Mouse (Mus musculus) forebrain, postnatal 0 days (tissue): ENCODE results near the gene Drc7. TPM values are rescaled to one million over a fixed set of nuclear protein-coding genes. Genes with fewer than 3 reads are reported as not detected.

ENCODE experiments used
- ATAC-seq: fragments of 200-750 bp; cut with Nextera tagmentation; 2 replicates; pipeline ENCODE4 v1.8.0; 2017; ENCODE audit warnings: mild to moderate bottlenecking, moderate library complexity
- DNase-seq: peaks from one replicate; pipeline ENCODE4 v3.0.0-alpha.2; 2015
- H3K27ac ChIP-seq: fragments of 300-500 bp; sonication (generic); 2 replicates; pipeline ENCODE4 v1.5.1; 2014; ENCODE audit warnings: low read depth, mild to moderate bottlenecking, antibody characterized with exemption, low read length, moderate library complexity, mixed read lengths
- H3K27me3 ChIP-seq: fragments of 300-500 bp; sonication (generic); 2 replicates; pipeline ENCODE4 v1.6.1; 2014; ENCODE audit warnings: mild to moderate bottlenecking, low read length, mixed read lengths; ENCODE audit not compliant: insufficient read depth
- H3K36me3 ChIP-seq: fragments of 300-500 bp; sonication (generic); 2 replicates; pipeline ENCODE4 v1.6.1; 2014; ENCODE audit warnings: mild to moderate bottlenecking, moderate library complexity; ENCODE audit not compliant: insufficient read depth
- H3K4me1 ChIP-seq: fragments of 300-500 bp; sonication (generic); 2 replicates; pipeline ENCODE4 v1.6.1; 2014; ENCODE audit warnings: antibody characterized with exemption; ENCODE audit not compliant: insufficient read depth
- H3K4me2 ChIP-seq: fragments of 300-500 bp; sonication (generic); 2 replicates; pipeline ENCODE4 v1.6.1; 2014; ENCODE audit warnings: low read depth, mild to moderate bottlenecking, moderate library complexity
- H3K4me3 ChIP-seq: fragments of 300-500 bp; sonication (generic); 2 replicates; pipeline ENCODE4 v1.5.1; 2014; ENCODE audit warnings: low read depth, low read length, mixed read lengths
- H3K9ac ChIP-seq: fragments of 300-500 bp; sonication (generic); 2 replicates; pipeline ENCODE4 v1.6.1; 2014; ENCODE audit warnings: mild to moderate bottlenecking
- H3K9me3 ChIP-seq: fragments of 300-500 bp; sonication (generic); 2 replicates; pipeline ENCODE4 v1.6.1; 2016; ENCODE audit warnings: low read length
- CTCF ChIP-seq: sonication (generic); IDR thresholded peaks from 2 replicates; pipeline ENCODE4 v1.5.1; 2016; ENCODE audit warnings: antibody characterized with exemption, control low read depth, low read depth
- WGBS: fragments of 180-500 bp; shearing (Covaris S2); extraction: QIAGEN DNeasy Blood & Tissue Kit; methylation state at CpG from one replicate; pipeline ENCODE4 v1.1.7; 2014; 5-methylcytosine and 5-hydroxymethylcytosine counted together
- polyA plus RNA-seq: library from polyadenylated mRNA; unstranded; fragments of >200 nt; fragmentation: Nextera tagmentation; extraction: Ambion mirVana; gene quantifications from 2 replicates; pipeline ENCODE4 v1.2.1, GENCODE M21; 2015
- total RNA-seq: library from RNA; depleted of rRNA; stranded (reverse); fragments of >200 nt; gene quantifications from 2 replicates; pipeline ENCODE4 v1.2.3, GENCODE M21; 2014

Gene Drc7
- total and polyA plus RNA-seq, 2 experiments from 2014 or later, result 3.7 to 4.4 TPM

GRCm38 (mm10) chr8:95044811-95045210 lies 10.1 kb upstream of the Drc7 start:
- DNase-seq (no peak), ATAC-seq (peak; percentile 62)
- no peak for TF ChIP-seq CTCF
- no peaks in the 10 kb centered on the region for H3K9me3 ChIP-seq
- H3K27ac ChIP-seq, result no peak overlapping the region
- no peak overlapping the region for H3K9ac ChIP-seq
- no peaks in the 10 kb centered on the region for H3K36me3 ChIP-seq
- WGBS, result 51% methylated on average over 4 of the region's 4 CpGs
- H3K27me3 ChIP-seq, result no peaks in the 10 kb centered on the region
- H3K4me2 ChIP-seq, result no peak overlapping the region
- H3K4me3 ChIP-seq, result no peak overlapping the region
- H3K4me1 ChIP-seq, result 0 out of 2 replicates have a peak, but pooled peaks cover 3% of the 10 kb centered on the region

GRCm38 (mm10) chr8:95046982-95047381 lies 7.9 kb upstream of the Drc7 start:
- Histone ChIP-seq H3K27ac (no peak overlapping the region), H3K4me2 (no peak overlapping the region), H3K4me3 (no peak overlapping the region), H3K9ac (no peak overlapping the region), H3K27me3 (no peaks in the 10 kb centered on the region), H3K9me3 (no peaks in the 10 kb centered on the region), H3K4me1 (0 out of 2 replicates have a peak, but pooled peaks cover 3% of the 10 kb centered on the region), H3K36me3 (no peaks in the 10 kb centered on the region)
- ATAC-seq, result no peak
- DNase-seq, result no peak
- no peak for TF ChIP-seq CTCF
- 76% methylated on average over 3 of the region's 3 CpGs for WGBS

- no peaks in the 10 kb centered on the region for H3K36me3 ChIP-seq
- no peak overlapping the region for H3K4me2 ChIP-seq
- no peak for DNase-seq
- no peaks in the 10 kb centered on the region for H3K27me3 ChIP-seq
- H3K27ac ChIP-seq, result no peak overlapping the region
- H3K4me1 ChIP-seq, result 0 out of 2 replicates have a peak, but pooled peaks cover 3% of the 10 kb centered on the region
- H3K9me3 ChIP-seq, result no peaks in the 10 kb centered on the region
- WGBS, result 69% methylated on average over 6 of the region's 6 CpGs
- no peak for TF ChIP-seq CTCF
- H3K9ac ChIP-seq, result no peak overlapping the region
- ATAC-seq, result peak; percentile 43
- no peak overlapping the region for H3K4me3 ChIP-seq
Measured at GRCm38 (mm10) chr8:95047884-95048680, 6.8 kb upstream of the Drc7 start.

GRCm38 (mm10) chr8:95049636-95050035 lies 5.3 kb upstream of the Drc7 start:
- Histone ChIP-seq H3K36me3 (no peaks in the 10 kb centered on the region), H3K9ac (no peak overlapping the region), H3K27ac (no peak overlapping the region), H3K9me3 (no peaks in the 10 kb centered on the region), H3K4me2 (no peak overlapping the region), H3K27me3 (no peaks in the 10 kb centered on the region), H3K4me1 (0 out of 2 replicates have a peak, but pooled peaks cover 3% of the 10 kb centered on the region), H3K4me3 (no peak overlapping the region)
- TF ChIP-seq CTCF, result no peak
- no peak for DNase-seq
- no peak for ATAC-seq
- 91% methylated on average over 2 of the region's 2 CpGs for WGBS

GRCm38 (mm10) chr8:95054438-95054837 lies 465 bp upstream of the Drc7 start:
- ATAC-seq, result no peak
- Histone ChIP-seq H3K9me3 (no peaks in the 10 kb centered on the region), H3K4me2 (no peak overlapping the region), H3K4me1 (no peaks in the 10 kb centered on the region), H3K36me3 (no peaks in the 10 kb centered on the region), H3K4me3 (no peak overlapping the region), H3K27me3 (no peaks in the 10 kb centered on the region), H3K27ac (no peak overlapping the region), H3K9ac (no peak overlapping the region)
- WGBS, result 65% methylated on average over 6 of the region's 6 CpGs
- DNase-seq, result no peak
- no peak for TF ChIP-seq CTCF

DNA sequence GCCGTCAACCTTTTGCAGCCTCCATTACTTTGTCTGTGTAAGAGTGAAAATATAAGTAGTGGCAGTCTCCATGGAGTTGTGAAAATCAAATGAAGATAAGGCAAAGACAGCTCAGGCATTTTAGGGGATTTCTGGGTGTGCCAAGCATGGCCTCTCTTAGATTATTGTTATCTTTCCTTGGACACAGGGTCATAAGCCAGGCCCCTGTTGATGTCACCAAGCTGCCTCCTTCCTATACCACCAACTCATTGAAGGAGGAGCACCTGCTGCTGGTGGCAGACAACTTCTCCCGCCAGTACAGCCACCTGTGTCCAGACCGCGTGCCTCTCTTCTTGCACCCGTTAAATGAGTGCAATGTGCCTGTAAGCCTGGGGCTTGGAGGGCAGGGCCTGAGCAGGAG lies 1.5 kb downstream of the Drc7 start:
- Histone ChIP-seq H3K36me3 (no peaks in the 10 kb centered on the region), H3K9me3 (no peaks in the 10 kb centered on the region), H3K27me3 (no peaks in the 10 kb centered on the region), H3K9ac (no peak overlapping the region), H3K4me1 (no peaks in the 10 kb centered on the region), H3K27ac (no peak overlapping the region), H3K4me2 (no peak overlapping the region), H3K4me3 (no peak overlapping the region)
- 83% methylated on average over 5 of the region's 5 CpGs for WGBS
- ATAC-seq (no peak), DNase-seq (no peak)
- no peak for TF ChIP-seq CTCF

- H3K4me1 ChIP-seq, result no peaks in the 10 kb centered on the region
- no peak overlapping the region for H3K27ac ChIP-seq
- no peaks in the 10 kb centered on the region for H3K36me3 ChIP-seq
- H3K9ac ChIP-seq, result no peak overlapping the region
- no peak for TF ChIP-seq CTCF
- WGBS, result 84% methylated on average over 6 of the region's 6 CpGs
- H3K4me2 ChIP-seq, result no peak overlapping the region
- ATAC-seq (no peak), DNase-seq (no peak)
- no peaks in the 10 kb centered on the region for H3K27me3 ChIP-seq
- no peaks in the 10 kb centered on the region for H3K9me3 ChIP-seq
- H3K4me3 ChIP-seq, result no peak overlapping the region
Measured at GRCm38 (mm10) chr8:95058661-95059060, 3.8 kb downstream of the Drc7 start.
